Mouse (Mus musculus) NIH3T3 (cell line): Measurements from ENCODE around the gene Top2a.
"Not testable (repeated sequence)": the region's sequence is repeated elsewhere in the genome, so short reads cannot be mapped to it uniquely, and the experiment has no call there.

ENCODE experiments used
- DNase-seq: peaks from one replicate; pipeline ENCODE4 v3.0.0-alpha.2; 2012; ENCODE audit warnings: low read depth

Gene Top2a

GRCm38 (mm10) chr11:99041051-99041729 lies 17.2 kb upstream of the Top2a start, which contains the start of gene Igfbp4:
TSS of gene Igfbp4 (plus strand) at chr11:99041244.
- no peak for DNase-seq

GRCm38 (mm10) chr11:99040346-99040974 lies 16.5 kb upstream of the Top2a start:
- peak; percentile 67 for DNase-seq

GRCm38 (mm10) chr11:99039782-99040181 lies 15.8 kb upstream of the Top2a start:
- DNase-seq = peak; percentile 93

- DNase-seq = no peak
Observed at GRCm38 (mm10) chr11:99036254-99036653, 12.3 kb upstream of the Top2a start.

- peak; percentile 67 for DNase-seq
Observed at GRCm38 (mm10) chr11:99035350-99035749, 11.4 kb upstream of the Top2a start.

- DNase-seq = no peak
Observed at GRCm38 (mm10) chr11:99026899-99027440, 3.0 kb upstream of the Top2a start.

GRCm38 (mm10) chr11:99025878-99026277 lies 1.9 kb upstream of the Top2a start:
- DNase-seq = no peak

GRCm38 (mm10) chr11:99024468-99025134 lies 612 bp upstream of the Top2a start:
- no peak for DNase-seq

- peak; percentile 33 for DNase-seq
Observed at GRCm38 (mm10) chr11:99023094-99023493, 895 bp downstream of the Top2a start.

- DNase-seq = no peak
Observed at GRCm38 (mm10) chr11:99022384-99022933, 1.5 kb downstream of the Top2a start.

GRCm38 (mm10) chr11:99019844-99020243 lies 4.1 kb downstream of the Top2a start:
- no peak for DNase-seq

- DNase-seq = no peak
Observed at GRCm38 (mm10) chr11:99013856-99014255, 10.1 kb downstream of the Top2a start.

- DNase-seq = no peak
Observed at GRCm38 (mm10) chr11:99010706-99011105, 13.3 kb downstream of the Top2a start.

GRCm38 (mm10) chr11:99010124-99010523 lies 13.9 kb downstream of the Top2a start:
- no peak for DNase-seq

- DNase-seq = no peak
Observed at GRCm38 (mm10) chr11:99006788-99007187, 17.2 kb downstream of the Top2a start.

GRCm38 (mm10) chr11:98999243-98999642 lies 24.7 kb downstream of the Top2a start:
- no peak for DNase-seq

GRCm38 (mm10) chr11:98998776-98999175 lies 25.2 kb downstream of the Top2a start:
- DNase-seq = peak; percentile 57

GRCm38 (mm10) chr11:98997659-98998058 lies 26.3 kb downstream of the Top2a start:
- no peak for DNase-seq

GRCm38 (mm10) chr11:98995987-98996386 lies 28.0 kb downstream of the Top2a start:
- DNase-seq = no peak

- DNase-seq = no peak
Observed at GRCm38 (mm10) chr11:98990866-98991265, 33.1 kb downstream of the Top2a start.

- not testable (repeated sequence) for DNase-seq
Observed at GRCm38 (mm10) chr11:98988260-98988659, 35.7 kb downstream of the Top2a start.

- DNase-seq = no peak
Observed at GRCm38 (mm10) chr11:98985542-98985941, 38.4 kb downstream of the Top2a start.
